Mouse (Mus musculus) thymus, adult 2 months (tissue): ENCODE measurements around the gene Sult2b1. TPM values are rescaled to one million over a fixed set of nuclear protein-coding genes. Genes with fewer than 3 reads are reported as not detected.

Source experiments
- DNase-seq: peaks from one replicate; pipeline ENCODE4 v3.0.0; 2021
- H3K27ac ChIP-seq: fragments of 200-500 bp; 2 replicates; pipeline ENCODE4 v1.5.1; 2012; ENCODE audit warnings: low read length, control low read depth; ENCODE audit not compliant: control insufficient read depth, insufficient read depth
- H3K27me3 ChIP-seq: fragments of 200-500 bp; 2 replicates; pipeline ENCODE4 v1.6.1; 2012; ENCODE audit warnings: mild to moderate bottlenecking, low read length, moderate library complexity, mixed read lengths; ENCODE audit not compliant: control insufficient read depth, insufficient read depth
- H3K36me3 ChIP-seq: fragments of 200-500 bp; 2 replicates; pipeline ENCODE4 v1.6.1; 2012; ENCODE audit warnings: mild to moderate bottlenecking, low read length, moderate library complexity; ENCODE audit not compliant: control insufficient read depth, insufficient read depth
- H3K4me1 ChIP-seq: fragments of 200-500 bp; replicated peaks from 2 replicates; pipeline ENCODE4 v1.6.1; 2012; ENCODE audit warnings: low read length; ENCODE audit not compliant: control insufficient read depth, insufficient read depth
- H3K4me3 ChIP-seq: fragments of 200-500 bp; 2 replicates; pipeline ENCODE4 v1.5.1; 2012; ENCODE audit warnings: mild to moderate bottlenecking, low read length, control low read depth, moderate library complexity; ENCODE audit not compliant: control insufficient read depth, insufficient read depth
- CTCF ChIP-seq: fragments of 200-500 bp; IDR thresholded peaks from 2 replicates; pipeline ENCODE4 v1.5.1; 2012; ENCODE audit warnings: mild to moderate bottlenecking, control low read depth, low read length, moderate library complexity, borderline replicate concordance; ENCODE audit not compliant: control insufficient read depth, poor library complexity, insufficient read depth; ENCODE audit errors: extremely low read depth
- POLR2A ChIP-seq: fragments of 200-500 bp; IDR thresholded peaks from 2 replicates; pipeline ENCODE4 v1.6.1; 2012; ENCODE audit warnings: mild to moderate bottlenecking, low read length, control low read depth, moderate library complexity; ENCODE audit not compliant: control insufficient read depth, poor library complexity, insufficient read depth; ENCODE audit errors: extremely low read depth
- WGBS: fragments of 180-500 bp; shearing (Covaris S2); methylation state at CpG from one replicate; pipeline ENCODE4 v1.1.7; 2018; 5-methylcytosine and 5-hydroxymethylcytosine counted together
- polyA plus RNA-seq: library from polyadenylated mRNA; depleted of rRNA; stranded (reverse); fragments of >200 nt; gene quantifications from 2 replicates; pipeline ENCODE4 v1.2.3, GENCODE M21; 2012

Gene Sult2b1
- polyA plus RNA-seq, 1 experiment, result 3.9 TPM

- H3K36me3 ChIP-seq, result peaks cover 20% of the 10 kb centered on the region
- peak overlapping the region; percentile 7; the same call in 1 of the 2 replicates for H3K27ac ChIP-seq
- H3K27me3 ChIP-seq, result no peaks in the 10 kb centered on the region
- no peak for TF ChIP-seq POLR2A
- TF ChIP-seq CTCF, result no peak
- no peak overlapping the region for H3K4me3 ChIP-seq
- H3K4me1 ChIP-seq, result peaks cover 37% of the 10 kb centered on the region
- WGBS, result 56% methylated on average over 19 of the region's 19 CpGs
- DNase-seq, result no peak
These were observed 68.6 kb downstream of the Sult2b1 start for GRCm38 (mm10) chr7:45715741-45716459.

GRCm38 (mm10) chr7:45715090-45715708 is 69.3 kb downstream of the Sult2b1 start, which contains the start of gene Rpl18:
Gene Rpl18, plus strand, starts transcription at chr7:45715457.
- Histone ChIP-seq H3K4me3 (peak within 1 kb of the TSS; percentile 81), H3K27me3 (no peaks in the 10 kb centered on the region), H3K27ac (peak within 1 kb of the TSS; percentile 7; the same call in 1 of the 2 replicates), H3K4me1 (peaks cover 37% of the 10 kb centered on the region), H3K36me3 (peaks cover 19% of the 10 kb centered on the region)
- 7% methylated on average over 34 of the region's 34 CpGs for WGBS
- DNase-seq, result peak; percentile 96
- peak; percentile 78 for TF ChIP-seq POLR2A
- TF ChIP-seq CTCF, result 0 out of 2 replicates have a peak, but pooled peaks have one; percentile 43

GRCm38 (mm10) chr7:45714630-45715089 is 69.8 kb downstream of the Sult2b1 start:
- DNase-seq, result no peak
- Histone ChIP-seq H3K4me3 (peak overlapping the region; percentile 81), H3K27me3 (no peaks in the 10 kb centered on the region), H3K36me3 (peaks cover 14% of the 10 kb centered on the region), H3K27ac (no peak overlapping the region), H3K4me1 (peaks cover 33% of the 10 kb centered on the region)
- WGBS, result 12% methylated on average over 14 of the region's 14 CpGs
- TF ChIP-seq CTCF (no peak), POLR2A (no peak)

- peak overlapping the region; percentile 81; the same call in 1 of the 2 replicates for H3K4me3 ChIP-seq
- peaks cover 8% of the 10 kb centered on the region for H3K36me3 ChIP-seq
- DNase-seq, result no peak
- WGBS, result 92% methylated on average over 6 of the region's 6 CpGs
- peaks cover 27% of the 10 kb centered on the region for H3K4me1 ChIP-seq
- no peak overlapping the region for H3K27ac ChIP-seq
- H3K27me3 ChIP-seq, result no peaks in the 10 kb centered on the region
- TF ChIP-seq CTCF, result no peak
- TF ChIP-seq POLR2A, result no peak
These were observed 70.5 kb downstream of the Sult2b1 start for GRCm38 (mm10) chr7:45713881-45714520.

- no peak for DNase-seq
- WGBS, result 97% methylated on average over 16 of the region's 16 CpGs
These were observed 71.1 kb downstream of the Sult2b1 start for GRCm38 (mm10) chr7:45713396-45713795.

GRCm38 (mm10) chr7:45712022-45712757 is 72.3 kb downstream of the Sult2b1 start:
- WGBS, result 95% methylated on average over 21 of the region's 21 CpGs

More at GRCm38 (mm10) chr7:45713396-45713795, 71.1 kb downstream of the Sult2b1 start:
- Histone ChIP-seq H3K27me3 (no peaks in the 10 kb centered on the region), H3K36me3 (peaks cover 8% of the 10 kb centered on the region), H3K4me3 (no peak overlapping the region), H3K4me1 (peaks cover 29% of the 10 kb centered on the region), H3K27ac (no peak overlapping the region)
- TF ChIP-seq CTCF, result no peak
- TF ChIP-seq POLR2A, result no peak

More at GRCm38 (mm10) chr7:45712022-45712757, 72.3 kb downstream of the Sult2b1 start:
- peaks cover 40% of the 10 kb centered on the region for H3K4me1 ChIP-seq
- no peak for DNase-seq
- H3K36me3 ChIP-seq, result peaks cover 8% of the 10 kb centered on the region
- TF ChIP-seq CTCF, result no peak
- TF ChIP-seq POLR2A, result no peak
- H3K27ac ChIP-seq, result no peak overlapping the region
- no peak overlapping the region for H3K4me3 ChIP-seq
- no peaks in the 10 kb centered on the region for H3K27me3 ChIP-seq
